Mouse (Mus musculus) E14TG2a.4 (cell line): ENCODE data around the gene Ccdc194.
A peak's percentile ranks its signal among the peaks of the same experiment; 100 is the strongest.
"Not testable (repeated sequence)": the region's sequence is repeated elsewhere in the genome, so short reads cannot be mapped to it uniquely, and the experiment has no call there.

Source experiments
- H3K27me3 ChIP-seq: 2 replicates; pipeline ENCODE4 v1.6.1; 2014; ENCODE audit warnings: low read length, control low read depth; ENCODE audit not compliant: insufficient read depth
- H3K36me3 ChIP-seq: 2 replicates; pipeline ENCODE4 v1.6.1; 2014; ENCODE audit warnings: low read length, control low read depth; ENCODE audit not compliant: insufficient read depth
- H3K4me1 ChIP-seq: replicated peaks from 2 replicates; pipeline ENCODE4 v1.6.1; 2014; ENCODE audit warnings: low read depth, low read length, control low read depth
- H3K4me3 ChIP-seq: replicated peaks from 2 replicates; pipeline ENCODE4 v1.5.1; 2014; ENCODE audit warnings: mild to moderate bottlenecking, low read length
- H3K9me3 ChIP-seq: 2 replicates; pipeline ENCODE4 v1.6.1; 2014; ENCODE audit warnings: low read length, control low read depth
- CTCF ChIP-seq: conservative IDR thresholded peaks from 2 replicates; pipeline ENCODE4 v1.5.1; 2014; ENCODE audit warnings: low read length
- NANOG ChIP-seq: IDR thresholded peaks from 2 replicates; pipeline ENCODE4 v1.6.1; 2014; ENCODE audit warnings: borderline replicate concordance, low read length, mixed read lengths
- POU5F1 ChIP-seq: IDR thresholded peaks from 2 replicates; pipeline ENCODE4 v1.6.1; 2014; ENCODE audit warnings: low read length, borderline replicate concordance

Ccdc194 gene

DNA sequence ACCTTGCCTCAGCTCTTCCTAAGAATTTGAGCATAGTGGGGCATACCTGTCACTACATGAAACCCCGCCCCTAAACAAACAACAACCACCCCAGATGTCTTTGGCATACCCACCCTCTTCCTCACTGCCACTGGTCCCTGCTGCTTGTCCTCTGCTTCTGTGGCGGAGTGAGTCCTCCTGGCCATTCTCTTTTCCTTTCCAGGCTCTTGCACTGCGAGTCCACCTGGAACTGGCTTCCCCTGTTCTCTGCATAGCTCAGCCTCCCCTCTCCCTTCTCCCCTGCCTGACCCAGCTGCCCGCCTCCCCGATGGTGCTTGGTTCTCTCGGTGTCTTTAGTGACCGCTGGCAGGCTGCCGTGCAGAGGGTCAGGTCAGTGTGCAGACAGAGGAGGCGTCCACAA is 18.2 kb upstream of the Ccdc194 start:
- peaks cover 18% of the 10 kb centered on the region for H3K27me3 ChIP-seq

GRCm38 (mm10) chr8:71542632-71543343 is 17.3 kb upstream of the Ccdc194 start, which contains the start of gene Mvb12a:
Mvb12a (plus strand) TSS chr8:71542922.
- Histone ChIP-seq H3K9me3 (no peaks in the 10 kb centered on the region), H3K4me1 (peaks cover 29% of the 10 kb centered on the region), H3K36me3 (peaks cover 30% of the 10 kb centered on the region), H3K27me3 (peaks cover 28% of the 10 kb centered on the region), H3K4me3 (peak within 1 kb of the TSS; percentile 97)
- TF ChIP-seq POU5F1 (no peak), CTCF (no peak), NANOG (no peak; the same call in 1 of the 2 replicates)

More for the DNA sequence above, 18.2 kb upstream of the Ccdc194 start:
- Histone ChIP-seq H3K4me3 (peak overlapping the region; percentile 97), H3K36me3 (peaks cover 38% of the 10 kb centered on the region), H3K4me1 (peaks cover 25% of the 10 kb centered on the region), H3K9me3 (no peaks in the 10 kb centered on the region)
- TF ChIP-seq CTCF (no peak), NANOG (no peak), POU5F1 (no peak)

DNA sequence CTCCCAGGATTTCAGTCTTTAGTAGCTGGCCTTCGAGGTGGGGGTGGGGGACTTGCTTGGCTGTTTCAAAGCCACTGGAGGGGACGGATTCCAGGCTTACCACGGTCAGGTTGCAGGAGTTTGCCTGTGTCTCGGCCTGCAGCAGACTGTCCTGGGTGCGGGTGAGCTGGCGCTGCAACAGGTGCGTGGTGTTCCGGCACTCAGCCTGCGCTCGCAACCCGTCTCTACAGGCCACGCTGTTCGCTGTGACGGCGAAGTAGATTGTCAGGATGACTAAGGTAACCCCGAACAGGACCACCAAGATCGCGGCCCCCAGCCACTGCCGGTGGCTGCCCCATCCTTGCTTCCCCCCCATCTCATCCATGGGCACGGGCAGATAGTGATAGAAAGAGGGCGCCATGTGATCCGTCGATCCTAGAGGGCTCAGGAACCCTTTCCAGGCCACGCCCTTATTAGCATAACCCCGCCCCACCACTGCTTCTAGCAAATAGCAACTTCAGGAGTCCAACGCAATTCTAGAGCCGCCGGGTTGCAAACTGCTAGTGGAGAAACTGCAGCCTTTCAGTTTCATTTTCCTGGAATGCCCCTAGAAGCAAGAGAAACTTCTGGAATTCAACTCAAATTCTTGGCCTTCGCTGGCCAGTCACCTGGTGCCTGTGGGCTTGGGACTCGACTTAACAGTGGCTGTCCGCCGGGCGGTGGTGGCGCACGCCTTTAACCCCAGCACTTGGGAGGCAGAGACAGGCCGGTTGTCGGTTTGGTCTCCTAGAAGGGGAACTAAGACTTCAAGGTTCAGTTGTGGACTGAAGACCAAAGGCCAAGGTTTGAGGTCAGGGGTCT is 11.7 kb upstream of the Ccdc194 start, which contains the start of gene Bst2:
Gene Bst2, minus strand, starts transcription at position 429 of the 840 bp plus-strand sequence.
- no peak for TF ChIP-seq POU5F1
- TF ChIP-seq NANOG = no peak
- no peak for TF ChIP-seq CTCF
- H3K27me3 ChIP-seq = peaks cover 55% of the 10 kb centered on the region

GRCm38 (mm10) chr8:71535663-71536062 is 10.2 kb upstream of the Ccdc194 start:
- H3K4me1 ChIP-seq = peaks cover 56% of the 10 kb centered on the region
- peaks cover 15% of the 10 kb centered on the region for H3K36me3 ChIP-seq
- H3K27me3 ChIP-seq = peaks cover 50% of the 10 kb centered on the region
- TF ChIP-seq CTCF = no peak
- no peak for TF ChIP-seq NANOG
- TF ChIP-seq POU5F1 = no peak
- peak overlapping the region; percentile 81 for H3K4me3 ChIP-seq
- H3K9me3 ChIP-seq = no peaks in the 10 kb centered on the region

More for the DNA sequence above, 11.7 kb upstream of the Ccdc194 start, which contains the start of gene Bst2:
- no peaks in the 10 kb centered on the region for H3K9me3 ChIP-seq
- H3K4me1 ChIP-seq = peaks cover 58% of the 10 kb centered on the region
- H3K4me3 ChIP-seq = peak within 1 kb of the TSS; percentile 81
- H3K36me3 ChIP-seq = peaks cover 15% of the 10 kb centered on the region

GRCm38 (mm10) chr8:71534263-71534810 is 8.8 kb upstream of the Ccdc194 start:
- H3K27me3 ChIP-seq = peaks cover 41% of the 10 kb centered on the region
- no peak overlapping the region for H3K4me3 ChIP-seq
- peaks cover 69% of the 10 kb centered on the region for H3K4me1 ChIP-seq
- TF ChIP-seq POU5F1 (no peak), CTCF (peak; percentile 25), NANOG (no peak)
- no peaks in the 10 kb centered on the region for H3K9me3 ChIP-seq
- peaks cover 15% of the 10 kb centered on the region for H3K36me3 ChIP-seq

DNA sequence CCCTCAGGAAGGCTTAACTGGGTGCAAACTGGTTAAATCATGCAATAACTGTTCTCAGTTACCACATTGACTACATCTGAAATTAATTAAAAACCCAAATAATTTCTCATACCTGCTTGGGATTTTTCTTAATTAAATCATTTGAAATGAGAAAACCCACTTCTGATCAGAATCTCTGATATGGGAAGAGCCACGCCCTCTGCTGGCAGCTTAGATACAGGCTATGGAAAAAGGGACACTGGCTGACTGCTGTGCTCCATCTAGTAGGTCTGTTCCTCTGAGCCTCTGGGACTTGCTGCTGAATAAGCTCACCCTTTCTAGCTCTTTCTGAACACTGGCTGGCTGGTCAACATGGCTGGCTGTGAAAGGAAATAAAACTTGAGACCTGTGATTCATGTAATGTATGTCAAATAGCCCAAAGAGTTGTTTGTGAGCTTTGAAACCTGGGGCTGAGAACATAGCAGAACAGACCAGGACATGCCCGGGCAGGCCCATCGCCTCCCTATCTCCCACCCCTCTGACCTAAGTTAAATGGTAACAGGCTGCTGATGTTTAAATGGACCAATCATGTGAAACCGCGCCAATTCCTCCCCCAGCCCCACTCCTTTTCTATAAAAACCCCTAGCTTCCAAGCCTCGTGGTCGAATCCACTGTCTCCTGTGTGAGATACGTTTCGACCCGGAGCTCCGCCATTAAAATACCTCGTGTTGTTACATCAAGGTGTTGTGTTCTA is 5.4 kb upstream of the Ccdc194 start:
- not testable (repeated sequence) for H3K9me3 ChIP-seq
- peaks cover 73% of the 10 kb centered on the region for H3K4me1 ChIP-seq
- peaks cover 33% of the 10 kb centered on the region for H3K27me3 ChIP-seq
- peaks cover 14% of the 10 kb centered on the region for H3K36me3 ChIP-seq
- peak; percentile 60 for TF ChIP-seq CTCF
- H3K4me3 ChIP-seq = peak overlapping the region; percentile 39; the same call in 1 of the 2 replicates

DNA sequence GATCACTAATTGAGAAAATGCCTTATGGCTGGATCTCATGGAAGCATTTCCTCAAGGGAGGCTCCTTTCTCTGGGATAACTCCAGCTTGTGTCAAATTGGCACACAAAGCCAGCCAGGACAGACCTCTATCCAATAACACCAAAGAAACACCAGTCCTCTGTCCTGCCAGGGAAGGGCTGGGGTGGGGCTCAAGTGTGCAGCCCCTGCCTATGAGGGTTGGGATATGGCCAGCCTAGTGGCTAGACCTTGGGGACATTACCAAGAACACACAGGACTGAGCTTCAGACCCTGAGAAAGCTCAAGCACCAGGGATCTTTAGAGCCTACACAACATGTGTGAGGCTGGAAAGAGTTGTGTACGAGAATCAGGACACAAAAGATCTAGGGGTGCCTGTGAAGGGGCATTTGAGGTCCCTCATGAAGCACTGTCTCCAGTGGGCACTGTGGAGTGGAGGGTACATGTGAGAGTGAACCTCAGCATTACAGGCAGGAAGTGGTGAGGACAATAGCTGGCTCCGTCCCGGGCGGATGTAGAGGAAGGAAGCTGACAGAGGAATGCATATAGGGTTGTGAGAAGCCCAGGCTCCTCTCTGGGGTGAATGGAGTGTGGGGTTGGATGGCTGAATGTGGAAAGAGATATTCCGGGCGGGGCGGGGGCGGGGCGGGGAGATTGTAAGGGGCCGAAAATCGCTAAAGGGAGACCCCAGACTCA is 3.0 kb upstream of the Ccdc194 start:
- Histone ChIP-seq H3K36me3 (no peaks in the 10 kb centered on the region), H3K9me3 (no peaks in the 10 kb centered on the region), H3K4me3 (no peak overlapping the region; the same call in 1 of the 2 replicates), H3K4me1 (peaks cover 70% of the 10 kb centered on the region), H3K27me3 (peaks cover 45% of the 10 kb centered on the region)
- TF ChIP-seq CTCF = no peak
- no peak for TF ChIP-seq POU5F1
- TF ChIP-seq NANOG = no peak
